Mouse (Mus musculus): ENCODE measurements around the gene Dnali1. TPM values are rescaled to one million over a fixed set of nuclear protein-coding genes. Genes with fewer than 3 reads are reported as not detected.

Gene Dnali1
- not detected in 2 replicates for total RNA-seq (2017)

DNA sequence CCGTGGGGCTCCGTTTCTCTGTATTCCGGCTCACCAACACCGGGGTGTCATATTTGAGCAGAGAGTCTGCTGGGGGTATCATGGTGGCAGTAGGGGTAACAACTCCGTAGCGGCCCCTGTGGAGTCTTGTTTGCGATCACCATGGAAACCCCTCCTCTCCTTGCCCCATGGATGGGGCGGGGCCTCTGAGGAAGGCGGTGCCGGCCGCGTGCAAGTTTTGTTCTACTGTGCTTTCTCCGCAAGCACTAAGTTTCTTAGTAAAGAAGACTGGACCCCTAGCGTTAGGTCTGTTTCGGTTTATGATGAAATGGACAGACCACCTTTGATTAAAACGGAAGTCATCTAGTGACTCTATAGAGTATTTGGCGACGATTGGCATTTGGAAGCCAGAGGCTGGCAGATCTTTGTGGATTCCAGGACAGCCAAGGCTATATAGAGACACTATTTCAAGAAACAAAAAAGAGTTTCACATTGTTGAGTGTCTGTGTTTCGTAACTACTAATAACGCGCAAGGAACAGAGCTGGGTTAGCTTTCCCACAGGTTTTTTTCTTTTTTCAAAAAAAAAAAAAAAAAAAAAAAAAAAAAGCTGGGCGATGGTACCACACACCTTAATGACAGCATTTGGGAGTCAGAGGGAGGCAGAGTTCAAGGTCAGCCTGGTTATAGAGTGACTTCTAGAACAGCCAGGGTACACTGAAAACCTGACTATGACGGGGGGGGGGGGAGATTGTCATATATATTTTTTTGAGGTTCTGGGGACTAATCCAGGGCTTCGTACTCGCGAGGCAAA is at the start of gene Dnali1:
Gene Dnali1 (minus strand): TSS at position 187 of the 791 bp plus-strand sequence.
- peak; percentile 76 to 80 for ATAC-seq (replicated peaks in 1 of 2; ENCODE audit: insufficient read depth in 1 of 2, low FRiP score in 2 of 2, low TSS enrichment in 1 of 2, low read depth in 1 of 2, poor library complexity in 2 of 2, severe bottlenecking in 2 of 2)

DNA sequence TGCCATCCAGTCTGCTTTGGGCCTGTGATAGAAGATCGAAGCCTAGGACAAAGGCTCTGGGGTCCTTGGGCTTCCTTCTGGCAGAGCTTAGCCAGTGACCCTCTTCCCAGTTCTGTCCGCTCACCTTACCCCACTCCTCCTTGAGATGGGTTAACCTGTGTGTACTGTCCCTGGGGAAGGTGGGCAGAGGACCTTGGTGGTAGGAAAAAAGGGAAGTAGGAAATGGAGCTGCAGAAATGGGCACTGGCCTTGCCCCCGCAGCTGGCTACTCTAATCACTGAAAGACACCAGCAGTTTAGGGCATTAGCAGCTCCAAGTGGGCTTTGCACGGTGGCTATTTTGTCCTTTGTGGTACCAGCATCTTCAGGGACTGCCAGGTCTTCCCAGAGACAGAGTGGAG is 49.6 kb upstream of the Dnali1 start:
- no peak for ATAC-seq (replicated peaks in 1 of 2; ENCODE audit: insufficient read depth in 1 of 2, low FRiP score in 2 of 2, low TSS enrichment in 1 of 2, low read depth in 1 of 2, poor library complexity in 2 of 2, severe bottlenecking in 2 of 2)

DNA sequence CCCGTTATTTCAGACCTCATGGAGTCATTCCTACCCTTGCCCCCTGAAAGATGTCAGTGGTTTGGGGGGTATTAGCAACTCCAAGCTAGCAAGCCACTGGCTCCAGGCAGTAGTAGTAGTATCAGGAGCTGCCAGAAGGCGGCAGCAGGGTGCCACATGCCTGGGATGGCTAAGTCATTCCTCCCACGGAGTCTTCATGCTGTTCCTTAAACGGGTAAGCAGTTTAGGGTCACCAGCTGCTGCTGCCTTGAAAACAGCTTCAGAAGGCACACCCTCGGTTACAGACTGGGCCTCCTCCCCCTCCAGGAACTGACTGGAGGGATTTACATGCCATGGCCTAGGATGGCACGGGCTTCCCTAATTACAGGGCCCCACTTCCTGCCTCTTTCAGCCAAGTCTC is 49.1 kb upstream of the Dnali1 start:
- ATAC-seq (replicated peaks in 1 of 2; ENCODE audit: insufficient read depth in 1 of 2, low FRiP score in 2 of 2, low TSS enrichment in 1 of 2, low read depth in 1 of 2, poor library complexity in 2 of 2, severe bottlenecking in 2 of 2) = peak; percentile 40 to 49

DNA sequence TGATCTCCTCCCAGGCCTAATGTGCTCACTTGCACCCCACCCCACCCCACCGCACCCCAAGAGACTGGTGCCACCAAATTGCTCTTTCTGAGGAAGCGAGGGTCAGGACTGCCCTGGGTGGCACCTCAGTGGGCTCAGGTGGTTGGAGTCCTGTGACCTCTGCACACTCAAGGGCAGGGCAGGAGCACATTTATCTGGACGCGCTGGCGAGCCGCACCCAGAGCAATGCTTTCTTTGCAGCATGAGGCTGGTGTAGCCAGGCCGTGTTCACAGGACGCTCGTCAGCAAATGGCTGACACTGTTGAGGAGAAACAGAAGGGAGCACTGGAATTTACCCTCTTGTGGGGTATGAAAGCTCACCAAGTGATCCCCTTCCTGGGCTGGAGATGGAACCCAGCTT is 39.9 kb upstream of the Dnali1 start:
- no peak for ATAC-seq (replicated peaks in 1 of 2; ENCODE audit: insufficient read depth in 1 of 2, low FRiP score in 2 of 2, low TSS enrichment in 1 of 2, low read depth in 1 of 2, poor library complexity in 2 of 2, severe bottlenecking in 2 of 2)

DNA sequence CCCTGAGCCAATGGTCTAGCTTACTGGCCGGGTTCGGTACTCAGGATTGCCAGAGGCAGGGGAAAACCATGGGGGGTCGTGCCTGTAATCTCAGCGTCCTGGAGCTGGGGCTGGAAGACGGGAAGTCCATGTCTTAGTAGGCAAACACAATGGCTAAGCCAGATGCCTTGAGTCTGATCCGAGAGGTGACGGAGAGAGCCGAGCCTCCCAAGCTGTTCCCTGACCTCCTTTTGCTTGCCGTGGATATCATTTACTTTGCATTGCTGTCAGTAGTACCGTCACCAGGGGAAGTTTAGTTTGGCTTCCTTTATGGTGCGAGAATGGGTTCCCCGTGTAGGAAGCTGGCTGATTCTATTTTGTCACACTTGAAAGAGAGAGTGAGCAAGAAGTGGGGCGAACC is 35.8 kb upstream of the Dnali1 start:
- no peak for ATAC-seq (replicated peaks in 1 of 2; ENCODE audit: insufficient read depth in 1 of 2, low FRiP score in 2 of 2, low TSS enrichment in 1 of 2, low read depth in 1 of 2, poor library complexity in 2 of 2, severe bottlenecking in 2 of 2)

DNA sequence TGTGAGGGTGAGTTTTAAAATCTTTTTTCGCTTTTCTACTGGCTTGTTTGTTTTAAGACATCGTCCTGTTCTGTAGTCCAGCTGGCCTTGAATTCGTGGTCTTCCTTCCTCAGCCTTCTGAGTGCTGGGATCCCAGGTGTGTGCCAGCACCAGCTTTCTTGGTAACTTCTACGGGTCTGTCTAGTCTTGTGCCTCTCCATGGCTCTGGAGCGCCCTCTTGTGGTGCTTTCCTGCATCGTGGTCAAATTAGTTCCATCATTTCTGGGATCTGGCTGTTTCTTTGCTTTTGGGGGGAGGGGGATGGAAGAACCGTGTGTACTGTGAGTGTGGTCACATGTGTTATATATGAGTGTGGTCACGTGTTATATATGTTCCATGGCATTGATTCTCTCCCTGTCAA is 34.0 kb upstream of the Dnali1 start:
- peak; percentile 30 to 79; a peak in 2 of 4 replicates for ATAC-seq (replicated peaks in 1 of 2; ENCODE audit: insufficient read depth in 1 of 2, low FRiP score in 2 of 2, low TSS enrichment in 1 of 2, low read depth in 1 of 2, poor library complexity in 2 of 2, severe bottlenecking in 2 of 2)

DNA sequence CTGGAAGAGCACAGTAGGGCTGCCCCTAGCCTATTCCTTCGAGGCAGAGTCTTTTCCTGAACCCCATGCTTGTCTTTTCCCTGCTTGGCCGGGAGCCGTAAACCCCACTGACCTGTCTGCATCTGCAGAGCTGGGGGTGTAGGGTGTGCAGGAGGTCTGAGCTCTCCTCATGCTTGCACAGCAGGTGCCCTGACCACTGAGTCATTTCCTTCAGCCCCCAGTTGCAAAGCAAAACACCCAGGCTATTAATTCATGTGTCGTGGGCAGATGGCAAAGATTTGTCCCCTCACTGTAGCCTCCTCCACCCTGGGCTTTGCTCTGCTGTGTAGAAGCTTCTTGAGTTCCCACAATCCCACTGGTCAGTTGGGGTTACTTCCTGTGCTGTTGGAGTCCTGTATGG is 31.9 kb upstream of the Dnali1 start:
- ATAC-seq (replicated peaks in 1 of 2; ENCODE audit: insufficient read depth in 1 of 2, low FRiP score in 2 of 2, low TSS enrichment in 1 of 2, low read depth in 1 of 2, poor library complexity in 2 of 2, severe bottlenecking in 2 of 2) = no peak

DNA sequence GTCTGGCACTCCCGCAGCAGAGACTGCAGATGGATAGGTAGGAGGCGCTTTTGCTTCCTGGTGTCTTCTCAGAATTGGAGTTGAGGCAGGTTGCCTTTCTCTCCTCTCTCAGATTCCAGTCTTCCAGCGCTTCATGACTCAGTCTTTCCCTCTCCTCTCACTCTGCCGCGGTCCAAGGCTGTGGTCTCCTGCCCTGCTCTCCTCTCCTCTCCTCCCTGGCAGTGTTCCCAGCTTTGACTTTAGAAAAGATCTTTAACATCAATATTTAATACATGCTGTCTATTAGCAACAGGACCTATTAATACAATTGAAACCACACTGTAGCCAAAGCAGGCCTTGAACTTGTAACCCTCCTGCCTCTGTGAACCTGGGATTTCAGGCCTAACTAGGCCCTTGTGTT is 30.6 kb upstream of the Dnali1 start:
- no peak for ATAC-seq (replicated peaks in 1 of 2; ENCODE audit: insufficient read depth in 1 of 2, low FRiP score in 2 of 2, low TSS enrichment in 1 of 2, low read depth in 1 of 2, poor library complexity in 2 of 2, severe bottlenecking in 2 of 2)

DNA sequence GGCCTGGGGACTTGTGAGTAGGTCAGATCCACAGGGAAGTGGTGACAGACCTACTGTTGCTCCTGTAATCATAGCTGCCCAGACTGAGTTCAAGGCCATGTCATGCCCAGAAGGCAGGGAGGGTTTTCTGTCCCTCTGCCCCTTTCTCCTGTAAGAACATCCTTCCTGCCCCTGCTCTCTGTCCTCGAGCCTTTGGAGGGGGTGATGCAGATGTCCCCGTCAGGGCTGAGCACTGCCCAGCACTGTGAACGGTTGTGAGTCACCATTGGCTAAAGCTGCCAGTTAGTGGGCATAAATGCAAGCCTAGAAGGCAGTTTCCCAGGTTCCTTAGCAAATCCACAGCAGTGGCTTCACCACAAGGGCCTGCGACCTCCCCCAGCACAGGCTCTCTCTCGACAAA is 27.5 kb upstream of the Dnali1 start:
- no peak for ATAC-seq (replicated peaks in 1 of 2; ENCODE audit: insufficient read depth in 1 of 2, low FRiP score in 2 of 2, low TSS enrichment in 1 of 2, low read depth in 1 of 2, poor library complexity in 2 of 2, severe bottlenecking in 2 of 2)

DNA sequence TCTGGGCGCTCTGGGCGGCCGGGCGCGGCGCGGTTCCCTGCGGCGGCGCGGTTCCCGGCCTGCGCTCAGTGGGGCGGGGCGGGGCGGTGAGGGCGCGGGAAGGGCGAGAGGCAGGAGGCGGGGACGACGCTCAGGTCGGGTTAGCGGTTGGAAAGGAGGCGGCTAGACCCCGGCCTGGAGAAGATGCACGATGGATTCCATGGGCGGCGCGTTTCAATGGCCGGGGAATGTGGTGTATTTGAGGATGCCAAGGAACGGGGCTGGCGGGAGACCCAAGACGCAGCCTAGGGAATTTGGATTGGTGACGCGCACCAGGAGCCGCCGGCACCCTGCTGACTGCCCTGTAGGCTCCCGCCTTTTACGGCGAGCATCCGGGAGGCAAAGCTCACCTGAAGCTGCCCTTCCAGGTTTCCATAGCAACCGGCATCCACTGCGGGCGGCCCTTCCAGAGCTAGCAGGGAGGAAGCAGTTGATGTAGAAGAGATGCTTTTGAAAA is 19.9 kb upstream of the Dnali1 start:
- peak; percentile 83 to 84 for ATAC-seq (replicated peaks in 1 of 2; ENCODE audit: insufficient read depth in 1 of 2, low FRiP score in 2 of 2, low TSS enrichment in 1 of 2, low read depth in 1 of 2, poor library complexity in 2 of 2, severe bottlenecking in 2 of 2)

DNA sequence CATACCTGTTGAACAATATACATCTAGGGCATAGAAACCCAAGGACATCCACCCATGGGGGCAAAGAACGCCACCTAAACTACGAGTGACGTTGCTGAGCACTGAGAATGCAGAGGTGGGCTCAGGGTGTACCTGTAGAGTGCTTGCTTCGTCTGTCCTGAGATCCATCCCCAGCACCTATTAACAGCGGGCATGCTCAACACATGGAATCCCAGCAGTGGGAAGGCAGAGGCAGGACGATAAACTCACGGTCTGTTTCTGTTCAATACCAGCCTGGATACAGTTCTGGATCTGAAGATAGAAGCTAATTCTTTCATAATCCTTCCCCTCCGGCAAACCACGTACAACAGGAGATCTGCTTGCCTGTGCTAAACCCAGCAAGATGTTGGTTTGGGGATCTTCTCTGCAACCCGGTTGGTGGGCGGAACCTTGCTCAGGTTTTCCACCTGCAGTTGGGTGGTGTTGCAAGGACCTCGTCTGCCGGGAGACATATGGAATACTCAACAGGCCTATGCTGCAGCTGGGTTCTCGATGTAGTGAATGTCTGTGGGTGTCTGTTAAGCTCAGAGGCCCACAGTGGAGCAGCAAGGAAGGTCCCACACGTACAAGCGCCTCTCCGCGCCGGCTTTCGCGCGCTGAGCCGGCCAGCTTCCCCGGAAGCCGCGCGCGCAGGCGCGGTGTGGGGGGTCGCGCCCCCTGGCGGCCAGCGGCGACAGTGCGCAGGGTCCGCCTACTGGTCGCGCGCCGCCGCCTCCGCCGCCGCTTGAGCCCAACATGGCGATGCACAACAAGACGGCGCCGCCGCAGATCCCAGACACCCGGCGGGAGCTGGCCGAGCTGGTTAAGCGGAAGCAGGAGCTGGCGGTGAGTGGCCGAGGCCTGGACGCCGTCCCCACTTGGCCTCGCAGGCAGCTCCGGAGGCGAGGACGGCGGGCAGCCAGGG is 19.2 kb upstream of the Dnali1 start, which contains the start of gene Meaf6:
Gene Meaf6 (plus strand): TSS at position 732 of the 943 bp plus-strand sequence.
- ATAC-seq (replicated peaks in 1 of 2; ENCODE audit: insufficient read depth in 1 of 2, low FRiP score in 2 of 2, low TSS enrichment in 1 of 2, low read depth in 1 of 2, poor library complexity in 2 of 2, severe bottlenecking in 2 of 2) = peak; percentile 74 to 81

DNA sequence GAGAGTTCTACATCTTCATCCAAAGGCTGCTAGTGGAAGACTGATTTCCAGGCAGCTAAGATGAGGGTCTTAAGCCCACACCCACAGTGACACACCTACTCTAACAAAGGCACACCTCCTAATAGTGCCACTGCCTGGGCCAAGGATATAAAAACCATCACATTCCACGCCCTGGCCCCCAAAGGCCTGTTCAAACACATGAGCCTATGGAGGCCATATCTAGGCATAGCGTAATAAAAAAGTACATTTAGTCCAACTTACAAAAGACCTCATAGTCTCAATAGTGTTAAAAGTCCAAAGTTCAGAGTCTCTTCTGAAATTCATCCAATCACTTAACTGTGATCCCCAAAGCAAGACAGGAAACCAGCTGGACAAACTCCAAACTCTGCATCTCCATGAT is 13.2 kb upstream of the Dnali1 start:
- no peak for ATAC-seq (replicated peaks in 1 of 2; ENCODE audit: insufficient read depth in 1 of 2, low FRiP score in 2 of 2, low TSS enrichment in 1 of 2, low read depth in 1 of 2, poor library complexity in 2 of 2, severe bottlenecking in 2 of 2)

DNA sequence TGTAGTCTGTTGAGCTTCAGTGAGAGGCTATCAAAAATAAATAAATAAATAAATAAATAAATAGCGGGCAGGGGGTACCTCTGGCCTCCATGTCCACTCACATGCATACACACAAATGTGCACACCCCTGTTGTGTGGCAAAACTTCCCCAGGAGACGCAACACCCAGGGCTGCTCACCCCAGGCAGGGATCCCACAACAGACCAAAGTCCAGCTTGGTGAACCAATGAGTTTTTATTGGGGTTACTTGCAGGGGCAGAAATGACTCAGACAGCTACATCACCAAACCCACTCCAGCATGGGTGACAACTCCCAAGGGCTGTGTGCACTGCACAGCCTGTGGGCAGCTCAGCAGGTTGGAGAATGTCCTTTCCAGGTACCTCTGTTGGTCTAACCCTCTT is 12.2 kb upstream of the Dnali1 start:
- no peak for ATAC-seq (replicated peaks in 1 of 2; ENCODE audit: insufficient read depth in 1 of 2, low FRiP score in 2 of 2, low TSS enrichment in 1 of 2, low read depth in 1 of 2, poor library complexity in 2 of 2, severe bottlenecking in 2 of 2)

DNA sequence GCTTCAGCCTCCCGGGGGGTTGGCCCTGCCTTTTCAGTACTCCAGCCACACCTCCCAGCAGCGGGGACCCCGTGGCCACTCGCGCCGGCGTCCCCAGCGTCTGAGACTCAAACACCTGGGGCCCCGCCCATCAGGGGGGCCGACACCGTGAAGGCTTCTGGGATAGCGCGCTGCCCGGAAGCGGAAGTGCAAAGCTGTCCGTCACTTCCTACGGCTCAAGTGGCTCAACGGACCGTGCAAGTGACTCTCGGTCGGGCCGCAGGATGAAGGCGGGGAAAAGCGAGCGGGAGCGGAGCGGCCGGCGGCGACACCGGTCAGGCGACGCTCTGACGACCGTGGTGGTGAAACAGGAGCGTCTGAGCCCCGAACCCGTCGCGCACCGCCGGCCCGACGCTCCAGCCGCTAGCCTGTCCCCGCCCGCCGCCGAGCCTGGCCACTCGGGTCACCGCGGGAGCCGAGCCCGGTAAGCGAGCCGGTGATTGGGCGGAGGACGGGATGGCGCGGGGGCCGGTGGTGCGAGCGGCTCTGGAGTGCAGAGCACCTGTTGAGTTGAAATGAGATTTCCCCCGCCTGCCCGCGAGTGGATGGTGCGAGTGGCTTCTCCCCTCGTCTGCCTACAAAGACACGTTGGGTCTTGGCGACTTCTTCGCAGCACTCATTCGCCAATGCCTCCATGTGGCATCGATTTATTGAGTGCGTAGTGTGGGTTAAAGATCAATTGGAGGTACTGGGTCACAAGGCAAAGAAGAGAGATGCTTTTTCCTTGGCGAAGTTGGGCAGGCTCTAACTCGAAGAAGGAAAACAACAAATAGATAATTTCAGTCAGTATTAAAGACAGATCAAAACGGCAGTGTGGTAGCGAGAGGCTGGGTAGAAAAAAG is 1.2 kb upstream of the Dnali1 start, which contains the start of gene Snip1:
Gene Snip1 (plus strand): TSS at position 183 of the 881 bp plus-strand sequence.
- peak; percentile 84 to 93 for ATAC-seq (replicated peaks in 1 of 2; ENCODE audit: insufficient read depth in 1 of 2, low FRiP score in 2 of 2, low TSS enrichment in 1 of 2, low read depth in 1 of 2, poor library complexity in 2 of 2, severe bottlenecking in 2 of 2)

DNA sequence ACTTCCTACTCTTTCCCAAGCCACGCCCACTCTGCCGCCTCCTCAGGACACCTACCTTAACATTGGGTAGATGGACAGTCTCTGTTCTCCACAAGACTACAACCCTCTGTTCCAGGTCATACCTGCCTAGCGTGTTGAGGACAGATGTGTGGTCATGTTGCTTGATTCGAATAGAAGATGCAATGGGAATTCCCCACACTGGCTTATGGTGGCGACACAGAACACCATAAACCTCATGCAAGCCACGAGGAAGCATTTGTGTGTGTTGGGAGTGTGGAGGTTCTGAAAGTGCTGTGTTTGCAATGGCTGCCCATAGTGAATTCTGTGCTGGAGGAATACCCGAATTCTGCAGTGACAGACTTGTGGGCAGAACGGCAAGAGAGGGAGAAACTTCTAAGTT is 1.7 kb downstream of the Dnali1 start:
- no peak for ATAC-seq (replicated peaks in 1 of 2; ENCODE audit: insufficient read depth in 1 of 2, low FRiP score in 2 of 2, low TSS enrichment in 1 of 2, low read depth in 1 of 2, poor library complexity in 2 of 2, severe bottlenecking in 2 of 2)

DNA sequence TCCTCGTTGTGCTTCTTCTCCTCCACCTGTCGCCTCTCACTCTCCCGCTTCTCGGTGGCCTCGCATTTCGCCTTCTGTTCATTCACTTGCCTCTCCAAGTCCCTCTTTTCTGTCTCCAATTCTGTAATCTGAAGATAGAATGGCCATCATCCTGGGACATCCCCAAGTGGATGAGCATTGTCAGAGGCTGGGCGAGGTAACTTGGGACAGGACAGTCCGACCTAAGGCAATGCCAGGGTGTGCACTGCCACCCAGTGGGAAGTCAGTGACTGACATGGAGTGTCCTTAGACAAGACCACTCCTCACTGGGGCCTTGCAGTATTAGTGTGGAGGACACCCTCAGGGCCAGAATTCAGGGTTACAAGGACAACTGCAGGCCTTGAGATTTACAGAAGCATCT is 6.5 kb downstream of the Dnali1 start:
- ATAC-seq (replicated peaks in 1 of 2; ENCODE audit: insufficient read depth in 1 of 2, low FRiP score in 2 of 2, low TSS enrichment in 1 of 2, low read depth in 1 of 2, poor library complexity in 2 of 2, severe bottlenecking in 2 of 2) = peak; percentile 73 to 77; a peak in 3 of 4 replicates

DNA sequence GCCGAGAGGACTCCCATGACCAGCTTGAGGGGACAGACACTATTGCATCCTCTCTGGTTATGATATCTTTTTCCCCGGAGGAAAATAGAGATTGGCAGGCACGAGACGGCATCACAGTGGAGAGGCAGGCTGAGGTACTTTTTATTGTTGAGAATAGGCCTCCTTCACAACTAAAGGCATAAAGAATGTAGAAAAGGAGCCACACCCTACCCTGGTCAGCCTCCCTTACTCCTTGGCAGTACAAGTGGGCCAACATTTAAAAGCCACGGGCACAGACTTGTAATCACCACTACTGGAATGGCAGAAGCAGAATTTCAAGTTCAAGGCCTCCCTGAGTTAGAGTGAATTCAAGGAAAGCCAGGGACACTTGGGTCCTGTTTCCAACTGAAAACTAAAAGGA is 7.5 kb downstream of the Dnali1 start:
- ATAC-seq (replicated peaks in 1 of 2; ENCODE audit: insufficient read depth in 1 of 2, low FRiP score in 2 of 2, low TSS enrichment in 1 of 2, low read depth in 1 of 2, poor library complexity in 2 of 2, severe bottlenecking in 2 of 2) = no peak
